Mouse (Mus musculus) lung, postnatal 10 days (tissue): ENCODE data around the gene Lamb3.
"Not testable (repeated sequence)": the region's sequence is repeated elsewhere in the genome, so short reads cannot be mapped to it uniquely, and the experiment has no call there.

Source experiments
- DNase-seq: peaks from one replicate; pipeline ENCODE4 v3.0.0; 2021

Lamb3 gene

DNA sequence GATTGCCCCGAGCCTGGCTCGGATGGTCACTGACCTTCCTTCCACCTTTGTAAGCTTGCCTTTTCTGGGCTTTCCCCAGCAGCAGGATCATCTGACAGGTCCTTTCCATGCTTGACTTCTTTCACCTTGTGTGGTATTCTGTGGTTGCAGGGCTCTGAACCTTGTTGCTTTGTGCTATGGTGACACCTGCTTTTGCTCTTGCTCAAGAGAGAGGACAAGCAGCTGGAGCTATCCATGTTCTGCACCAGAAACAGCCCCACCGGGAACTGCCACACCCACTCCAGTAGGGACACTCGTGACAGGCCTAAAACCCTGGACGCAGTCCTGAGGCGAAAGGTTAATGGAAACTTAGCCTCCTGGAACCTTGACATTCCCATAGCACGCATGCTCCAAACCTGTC, 43.9 kb downstream of the Lamb3 start:
- DNase-seq: no peak

DNA sequence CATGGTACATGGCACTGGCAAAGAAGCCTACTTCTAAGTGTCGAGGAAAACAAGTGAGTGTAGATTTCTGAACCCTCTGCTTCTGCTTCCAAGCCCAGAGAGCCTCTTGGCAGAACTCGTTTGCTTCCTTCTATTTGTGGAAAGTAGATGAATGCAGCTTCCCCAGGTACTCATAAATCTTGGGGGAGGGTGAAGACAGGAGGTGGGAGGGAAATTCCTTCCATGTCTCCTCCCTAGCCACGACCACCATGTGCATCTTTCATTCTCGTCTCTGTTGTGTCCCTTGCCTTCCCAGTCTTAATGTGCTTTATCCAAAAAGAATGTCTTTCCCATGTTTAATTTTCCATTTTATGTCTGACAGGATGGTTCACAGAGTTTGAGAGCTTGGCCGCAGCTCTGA, 45.1 kb downstream of the Lamb3 start:
- no peak for DNase-seq

DNA sequence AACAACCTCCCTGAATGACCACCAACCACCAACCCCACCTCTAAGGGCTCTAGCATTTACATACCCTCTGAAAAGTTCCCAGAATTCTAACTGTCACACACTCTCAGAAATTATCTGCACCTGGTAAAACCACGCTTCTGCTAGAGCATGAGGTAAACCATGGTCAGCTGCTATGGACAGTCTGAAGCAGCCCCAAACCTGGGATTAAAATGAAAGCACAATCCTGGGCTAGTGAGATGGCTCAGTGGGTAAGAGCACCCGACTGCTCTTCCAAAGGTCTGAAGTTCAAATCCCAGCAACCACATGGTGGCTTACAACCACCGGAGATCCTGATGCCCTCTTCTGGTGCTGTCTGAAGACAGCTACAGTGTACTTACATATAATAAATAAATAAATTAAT, 46.4 kb downstream of the Lamb3 start:
- not testable (repeated sequence) for DNase-seq

GRCm38 (mm10) chr1:193255032-193255431, 47.5 kb downstream of the Lamb3 start:
- no peak for DNase-seq

DNA sequence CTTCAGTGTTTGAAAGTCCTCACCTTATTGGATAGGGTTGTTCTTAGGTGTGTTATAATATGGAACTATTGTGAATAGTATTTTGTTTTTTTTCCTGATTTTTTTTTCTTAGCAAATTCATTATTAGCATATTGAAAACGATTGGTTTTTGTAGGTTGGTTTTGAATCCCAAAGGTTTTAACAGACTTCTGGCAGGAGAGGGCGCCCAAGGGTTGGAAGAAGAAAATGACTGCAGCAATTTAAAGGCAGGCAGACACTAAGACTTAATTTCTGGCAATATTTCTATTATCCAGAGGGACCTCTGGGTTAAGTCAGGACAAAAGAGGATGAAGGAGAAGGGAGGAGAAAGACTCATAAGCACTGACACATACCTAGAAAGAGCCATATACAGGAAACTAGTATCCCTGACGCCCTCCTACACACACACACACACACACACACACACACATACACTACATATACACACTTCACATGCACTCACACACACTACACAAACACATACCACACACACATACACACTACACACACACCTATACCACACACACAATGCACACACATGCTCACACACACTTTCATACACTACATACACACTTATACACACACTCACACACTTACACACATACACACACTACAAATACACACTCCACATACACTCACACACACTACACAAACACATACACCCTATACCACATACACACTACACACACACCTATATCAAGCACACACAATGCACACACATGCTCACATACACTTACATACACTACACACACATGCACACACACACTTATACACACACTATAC, 48.2 kb downstream of the Lamb3 start:
- DNase-seq: peak; percentile 88

DNA sequence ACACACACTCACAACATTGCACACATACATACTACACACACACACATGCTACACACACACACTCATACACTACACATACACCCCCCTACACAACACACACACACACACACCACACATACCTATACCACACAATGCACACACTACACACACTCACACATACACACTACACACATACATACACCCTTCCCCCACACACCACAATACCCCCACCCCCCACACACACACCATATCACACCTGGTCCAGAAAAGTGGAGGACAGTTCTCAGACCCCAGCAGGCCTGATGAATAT, 48.7 kb downstream of the Lamb3 start:
- no peak for DNase-seq

GRCm38 (mm10) chr1:193256621-193257098, 49.2 kb downstream of the Lamb3 start:
- DNase-seq: peak; percentile 48

- DNase-seq: no peak
These were observed 52.1 kb downstream of the Lamb3 start for GRCm38 (mm10) chr1:193259559-193259958.

GRCm38 (mm10) chr1:193261897-193262548, 54.5 kb downstream of the Lamb3 start:
- DNase-seq: peak; percentile 71

DNA sequence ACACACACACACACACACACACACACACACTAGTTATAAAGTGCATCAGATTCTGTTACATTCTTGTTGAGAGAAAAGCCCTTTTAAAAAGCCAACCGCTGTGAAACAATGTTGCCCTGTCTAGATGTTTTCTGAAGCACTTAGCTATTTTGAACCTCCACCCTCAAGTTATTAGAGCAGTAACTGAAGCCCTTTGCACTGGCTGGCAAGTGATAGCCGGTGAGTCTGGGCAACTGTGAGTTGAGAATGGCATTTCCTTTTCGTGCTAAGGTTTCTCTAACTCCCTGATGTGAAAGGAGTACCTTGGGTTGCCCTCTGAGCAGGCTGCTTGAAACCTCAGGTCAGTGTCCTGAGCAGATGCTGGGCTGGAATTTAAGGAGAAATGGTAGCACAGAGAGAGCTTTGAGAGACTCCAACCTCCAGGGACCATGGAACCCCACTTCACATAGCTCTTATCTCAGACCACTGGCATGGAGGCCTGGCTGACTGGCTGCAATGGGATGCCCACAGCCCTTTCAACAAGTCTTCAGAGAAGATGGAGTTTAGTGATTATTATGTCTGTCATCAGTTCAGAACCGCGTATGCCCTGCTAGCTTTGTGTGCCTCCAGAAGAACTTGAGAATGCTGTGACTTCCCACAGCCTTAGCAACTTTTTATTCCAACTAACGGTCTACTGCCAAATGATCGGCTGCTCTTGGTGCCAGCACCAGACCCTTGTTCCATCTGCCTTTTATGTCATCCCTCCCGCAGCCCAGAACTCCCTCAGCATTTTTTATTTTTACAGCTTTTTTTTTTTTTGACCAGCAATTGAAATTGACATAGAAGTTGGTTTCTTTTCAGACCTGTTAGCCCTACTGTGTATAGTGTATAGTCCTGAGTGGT, 55.8 kb downstream of the Lamb3 start:
- no peak for DNase-seq

DNA sequence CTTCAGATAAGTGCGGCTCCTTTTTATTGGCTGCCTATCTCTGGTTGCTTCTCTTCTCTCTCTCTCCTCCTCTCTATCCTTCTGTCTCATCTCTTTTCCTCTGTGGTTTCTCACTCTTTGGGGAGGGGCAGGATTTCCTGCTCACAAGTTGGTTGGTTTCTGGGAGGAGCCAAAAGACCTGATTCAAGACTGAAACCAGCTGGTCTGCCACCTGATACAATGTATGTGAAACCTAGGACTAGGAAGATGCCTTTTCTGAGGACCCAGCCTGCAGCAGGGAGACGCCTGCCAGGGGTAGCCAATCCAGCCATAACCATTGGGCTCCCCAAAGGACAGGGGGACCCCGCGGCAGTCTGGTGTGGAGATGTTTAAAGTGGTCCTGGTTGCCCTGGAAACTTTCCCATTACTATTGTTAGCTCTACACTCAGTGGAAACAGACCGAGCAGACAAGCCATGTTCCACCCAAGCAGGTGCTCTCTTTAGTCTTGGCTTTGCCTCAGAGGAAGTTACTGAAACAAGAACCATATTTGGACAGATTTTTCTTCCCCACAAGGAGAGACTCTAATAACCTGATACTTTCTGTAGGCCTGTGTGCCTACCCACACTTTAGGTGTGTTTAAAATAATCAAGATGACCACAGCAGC, 56.6 kb downstream of the Lamb3 start, which contains the start of gene Hsd11b1:
Hsd11b1 (minus strand) TSS at position 121 of the 644 bp plus-strand sequence.
- DNase-seq: peak; percentile 63

GRCm38 (mm10) chr1:193265734-193266133, 58.2 kb downstream of the Lamb3 start:
- no peak for DNase-seq

- peak; percentile 57 for DNase-seq
These were observed 63.7 kb downstream of the Lamb3 start for GRCm38 (mm10) chr1:193270965-193271763.

DNA sequence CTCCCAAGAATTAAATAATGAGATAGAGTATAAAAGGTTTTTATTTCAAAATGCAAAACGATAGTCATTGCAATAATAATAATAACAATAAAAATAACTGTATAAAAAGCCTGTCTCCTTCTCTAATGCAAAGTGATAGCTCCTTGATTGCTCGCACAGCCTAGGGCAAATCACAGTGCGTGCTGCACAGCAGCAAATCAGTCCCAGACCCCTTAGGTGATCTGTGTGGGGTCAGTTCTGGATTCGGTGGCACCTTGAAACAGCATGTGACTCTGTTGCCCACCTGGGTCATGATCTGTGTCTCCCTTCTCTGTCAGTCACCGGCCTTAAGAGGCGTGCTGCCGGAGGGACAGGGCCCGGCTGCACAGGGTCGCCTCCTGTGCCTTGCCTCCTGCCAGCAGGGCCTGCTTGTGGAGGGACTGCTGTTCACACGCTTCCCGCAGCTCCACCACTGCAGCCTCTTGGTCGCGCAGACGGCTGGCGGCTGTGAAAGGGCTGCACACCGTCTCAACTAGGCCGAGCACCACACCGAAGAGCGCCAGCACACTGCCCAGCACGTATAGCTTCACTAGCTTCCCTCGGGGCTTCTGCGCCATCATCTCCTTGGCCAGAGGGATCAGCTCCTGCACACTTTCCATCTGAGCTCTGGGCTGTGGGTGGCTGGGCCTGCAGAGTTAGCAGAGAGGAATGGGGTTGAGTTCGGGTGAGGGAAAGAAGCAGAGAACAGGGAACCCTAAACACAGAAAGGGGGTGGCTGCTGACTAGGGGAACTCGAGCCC, 64.8 kb downstream of the Lamb3 start:
- peak; percentile 32 for DNase-seq

- peak; percentile 91 for DNase-seq
These were observed 65.6 kb downstream of the Lamb3 start, which contains the start of gene G0s2 for GRCm38 (mm10) chr1:193272916-193273601. Gene G0s2, minus strand, starts transcription at chr1:193273217.

- DNase-seq: no peak
These were observed 67.0 kb downstream of the Lamb3 start for GRCm38 (mm10) chr1:193274407-193275071.

DNA sequence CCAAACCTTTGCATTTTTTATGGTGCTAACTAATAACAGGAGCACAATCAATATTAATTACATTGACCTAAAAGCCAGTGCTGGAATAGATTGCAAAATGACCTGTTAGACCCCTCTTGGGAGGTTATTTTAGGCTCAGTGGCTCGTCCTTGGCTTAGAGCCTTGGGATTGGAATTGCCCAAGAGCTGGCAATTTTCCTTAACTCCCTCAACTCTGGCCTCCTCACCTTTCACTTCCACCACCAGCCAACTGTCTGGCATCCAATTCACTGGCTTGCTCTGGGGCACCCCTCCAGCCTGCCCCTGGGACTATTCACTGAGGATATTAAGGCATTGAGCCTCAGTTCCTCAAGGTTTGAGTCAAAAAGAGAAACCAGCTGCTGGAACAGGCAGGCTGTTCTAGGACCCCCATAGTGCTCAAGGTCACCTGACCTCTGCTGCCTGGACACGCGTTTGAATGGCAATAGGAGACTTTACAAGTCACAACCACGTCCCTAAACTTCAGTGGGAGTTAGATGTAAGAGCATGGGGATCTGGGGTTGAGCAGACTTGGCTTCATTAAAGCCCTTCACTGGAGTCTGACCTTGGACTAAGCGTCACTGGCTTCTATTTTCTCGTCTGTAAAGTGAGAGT, 71.0 kb downstream of the Lamb3 start:
- DNase-seq: peak; percentile 38

- no peak for DNase-seq
These were observed 72.0 kb downstream of the Lamb3 start for GRCm38 (mm10) chr1:193279492-193279891.

DNA sequence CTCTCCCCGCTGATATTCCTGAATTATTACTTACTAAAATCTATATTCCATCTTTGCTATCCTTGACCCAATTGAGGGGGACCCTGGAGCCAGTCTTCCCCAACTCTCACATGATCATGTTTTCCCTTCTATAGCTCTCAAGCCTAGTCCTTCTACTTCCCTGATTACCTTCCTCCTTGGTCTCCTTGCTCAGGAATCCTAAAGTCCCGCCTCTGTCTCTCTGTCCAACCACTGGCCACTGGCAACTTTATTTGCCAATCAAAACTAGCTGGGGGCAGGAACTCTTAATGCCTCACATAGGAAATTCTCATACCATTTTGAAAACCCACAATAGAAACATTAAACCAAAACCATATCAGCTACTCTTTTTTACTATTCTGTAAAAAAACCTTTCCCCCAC, 73.8 kb downstream of the Lamb3 start:
- no peak for DNase-seq
